Mouse (Mus musculus) gastrocnemius, postnatal 25 days (tissue): ENCODE data around the gene Usp7. TPM values are rescaled to one million over a fixed set of nuclear protein-coding genes. Genes with fewer than 3 reads are reported as not detected.

Experiments
- DNase-seq: peaks from one replicate; pipeline ENCODE4 v3.0.0; 2022
- long read RNA-seq, 2 experiments: library from polyadenylated mRNA; stranded (forward); transcript quantifications; one replicate each; pipeline ENCODE4 v2.0.0; 2021
- total RNA-seq, 2 experiments: library from RNA; stranded (reverse); gene quantifications; 1 replicate in 1 of 2; 2 replicates in 1 of 2; pipeline ENCODE4 v1.2.3; 2021

Gene Usp7
- total RNA-seq, result 10 to 100 TPM; 49.3 to 49.4 TPM
- long read RNA-seq, experiment 1, partial matches to known transcripts, result 4 of 9 reads
- long read RNA-seq, experiment 1, other reads (novel, unspliced or antisense), result 5 of 9 reads
- long read RNA-seq, experiment 2, full-length matches to known transcripts, result 6 of 14 reads
- long read RNA-seq, experiment 2, partial matches to known transcripts, result 4 of 14 reads
- long read RNA-seq, experiment 2, other reads (novel, unspliced or antisense), result 4 of 14 reads

- DNase-seq, result no peak
These were observed at the start of gene Usp7 for GRCm38 (mm10) chr16:8791949-8792557. Usp7 (minus strand) TSS chr16:8792308.

GRCm38 (mm10) chr16:8840557-8840956 lies 48.4 kb upstream of the Usp7 start:
- DNase-seq, result no peak

DNA sequence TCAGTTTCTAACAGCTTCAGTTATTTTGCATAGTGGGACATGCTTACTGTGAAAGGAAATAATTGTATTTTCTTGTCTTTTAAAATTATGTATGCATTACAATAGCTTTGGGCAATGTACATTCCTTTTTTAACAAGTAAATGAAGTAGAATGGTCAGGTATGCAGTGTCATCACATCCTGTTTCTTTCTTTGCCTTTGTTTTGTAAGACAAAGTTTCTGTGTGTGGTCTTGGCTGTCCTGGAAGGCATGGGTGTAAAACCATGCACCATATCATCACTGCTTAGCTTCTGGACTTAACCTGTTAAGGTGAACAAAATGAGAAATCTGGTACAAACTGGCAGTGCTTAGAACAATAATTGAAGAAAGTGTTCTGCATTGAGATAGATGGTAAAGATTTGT lies 46.8 kb upstream of the Usp7 start:
- no peak for DNase-seq

DNA sequence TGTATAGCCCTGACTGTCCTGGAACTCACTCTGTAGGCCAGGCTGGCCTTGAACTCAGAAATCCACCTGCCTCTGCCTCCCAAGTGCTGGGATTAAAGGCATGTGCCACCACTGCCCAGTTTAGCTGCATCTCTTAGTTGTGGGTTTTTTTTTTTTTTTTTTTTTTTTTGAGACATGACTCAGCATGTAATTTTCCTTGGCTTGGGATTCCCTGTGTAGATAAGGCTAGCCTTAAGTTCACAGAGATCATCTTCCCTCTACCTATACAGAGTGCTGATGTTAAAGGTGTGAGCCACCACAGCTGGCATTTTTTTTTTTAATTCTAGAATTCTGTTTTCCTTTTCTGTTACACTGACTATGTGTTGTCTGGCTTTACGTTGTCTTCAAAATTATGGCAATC lies 45.5 kb upstream of the Usp7 start:
- DNase-seq, result no peak

DNA sequence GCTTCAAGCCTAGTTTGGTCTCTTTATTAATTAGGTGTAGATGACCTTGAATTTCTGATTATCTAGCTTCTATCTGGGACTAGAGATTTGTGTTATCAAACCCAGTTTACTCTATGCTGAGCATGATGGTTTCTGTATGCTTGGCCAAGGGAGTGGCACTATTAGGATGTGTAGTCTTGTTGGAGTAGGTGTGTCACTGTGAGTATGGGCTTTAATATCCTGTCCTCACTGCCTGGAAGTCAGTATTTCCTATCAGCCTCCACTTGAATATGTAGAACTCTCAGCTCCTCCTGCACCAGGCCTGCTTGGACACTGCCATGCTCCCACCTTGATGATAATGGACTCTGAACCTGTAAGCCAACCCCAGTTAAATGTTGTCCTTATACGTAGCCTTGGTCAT lies 44.8 kb upstream of the Usp7 start:
- no peak for DNase-seq

- peak; percentile 23 for DNase-seq
These were observed 39.1 kb upstream of the Usp7 start for GRCm38 (mm10) chr16:8831241-8831640.

- peak; percentile 72 for DNase-seq
These were observed 38.5 kb upstream of the Usp7 start for GRCm38 (mm10) chr16:8830431-8831211.

DNA sequence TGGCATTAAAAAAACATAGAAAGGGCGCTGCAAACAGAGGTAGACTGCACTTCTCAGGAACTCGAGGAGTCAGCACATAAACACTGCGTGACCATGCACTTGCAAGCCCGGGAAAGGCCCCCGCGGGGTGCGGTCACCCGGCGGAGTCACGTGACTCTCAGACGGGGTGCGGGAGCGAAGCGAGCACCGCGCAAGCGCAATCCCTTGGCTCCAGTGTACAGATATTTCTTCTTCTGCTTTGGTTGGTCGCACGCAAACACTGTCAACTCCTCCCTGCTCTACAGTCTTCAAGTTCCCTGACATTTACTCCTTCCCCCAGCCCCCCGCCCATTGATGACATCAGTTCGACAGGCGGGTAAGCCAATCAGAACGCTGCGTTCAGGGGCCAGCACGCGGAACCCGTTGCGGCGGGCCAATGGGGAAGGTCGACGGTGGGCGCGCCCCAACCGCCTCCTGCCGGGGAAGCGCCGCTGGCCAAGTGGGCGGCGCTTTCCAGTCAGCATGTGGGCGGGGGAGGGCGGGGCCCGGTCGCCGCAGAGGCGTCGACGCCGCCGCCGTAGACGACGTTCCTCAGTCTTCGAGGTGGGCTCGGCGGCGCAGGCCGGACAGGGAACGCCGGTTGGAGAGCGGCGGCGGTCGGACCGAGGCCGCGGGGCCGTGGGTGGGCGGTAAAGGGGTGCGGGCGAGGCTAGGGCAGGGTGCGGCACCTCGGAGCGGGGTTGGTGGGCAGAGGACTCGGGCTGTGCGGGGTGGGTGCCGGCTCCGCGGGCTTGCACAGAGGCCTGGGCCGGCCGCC lies 37.7 kb upstream of the Usp7 start, which contains the start of gene 1810013L24Rik:
Gene 1810013L24Rik (plus strand): TSS at position 537 of the 796 bp plus-strand sequence.
- DNase-seq, result peak; percentile 99

- peak; percentile 86 for DNase-seq
These were observed 36.8 kb upstream of the Usp7 start for GRCm38 (mm10) chr16:8828636-8829563.

- no peak for DNase-seq
These were observed 35.3 kb upstream of the Usp7 start for GRCm38 (mm10) chr16:8827366-8827765.

GRCm38 (mm10) chr16:8823661-8824060 lies 31.6 kb upstream of the Usp7 start:
- no peak for DNase-seq

GRCm38 (mm10) chr16:8822586-8822985 lies 30.5 kb upstream of the Usp7 start:
- no peak for DNase-seq

GRCm38 (mm10) chr16:8821429-8821828 lies 29.3 kb upstream of the Usp7 start:
- DNase-seq, result peak; percentile 59

DNA sequence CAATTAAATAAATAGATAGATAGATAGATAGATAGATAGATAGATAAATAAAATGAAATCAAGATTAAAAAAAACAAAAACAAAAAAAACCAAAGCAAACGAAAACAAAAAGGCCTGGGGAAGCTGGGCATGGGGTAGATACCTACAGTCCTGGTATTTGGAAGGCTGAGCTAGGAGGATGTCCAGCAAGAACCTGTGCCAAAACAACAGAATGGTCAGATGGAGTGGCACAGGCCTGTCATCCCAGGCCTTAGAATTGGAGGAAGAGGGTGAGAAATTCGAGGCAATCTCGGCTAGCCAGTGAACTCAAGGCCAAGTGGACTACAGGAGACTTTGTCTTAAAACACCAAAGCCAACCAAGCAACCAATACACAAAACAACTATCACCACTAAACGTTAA lies 25.8 kb upstream of the Usp7 start:
- DNase-seq, result no peak

DNA sequence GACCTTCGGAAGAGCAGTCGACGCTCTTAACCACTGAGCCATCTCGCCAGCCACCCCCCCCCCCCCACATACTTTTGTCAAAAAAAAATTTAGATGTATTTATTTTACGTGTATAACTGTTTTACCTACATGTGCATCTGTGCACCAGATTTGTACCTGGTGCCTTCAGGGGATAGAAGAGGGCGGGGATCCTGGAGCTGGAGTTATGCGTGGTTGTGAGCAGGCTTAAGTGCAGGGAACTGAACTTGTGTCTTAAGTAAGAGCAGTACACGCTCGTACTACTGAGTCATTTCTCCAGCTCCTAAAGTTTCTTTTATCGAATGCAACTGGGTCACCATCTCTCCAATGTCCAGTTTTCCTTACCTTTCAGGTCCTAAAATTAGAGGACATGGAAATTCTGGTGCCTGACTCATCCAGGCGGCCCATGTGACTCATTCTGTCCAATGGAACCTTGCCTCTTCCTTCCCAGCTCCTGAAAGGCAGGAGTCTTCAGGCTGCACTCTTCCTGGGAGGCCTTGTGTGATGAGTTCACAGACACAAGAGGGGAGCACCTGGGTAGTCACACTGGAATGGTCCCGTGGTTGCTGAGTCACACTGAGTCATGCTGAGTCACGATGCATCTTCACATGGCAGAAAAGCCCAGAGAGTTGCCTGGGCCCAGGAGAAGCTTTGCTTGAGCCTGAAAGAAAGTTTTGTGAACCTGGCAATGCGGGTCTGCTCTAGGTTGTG lies 18.5 kb upstream of the Usp7 start:
- DNase-seq, result no peak

GRCm38 (mm10) chr16:8806703-8807102 lies 14.6 kb upstream of the Usp7 start:
- no peak for DNase-seq

- DNase-seq, result no peak
These were observed 3.8 kb upstream of the Usp7 start for GRCm38 (mm10) chr16:8795906-8796305.

- no peak for DNase-seq
These were observed 2.8 kb upstream of the Usp7 start for GRCm38 (mm10) chr16:8794952-8795351.

DNA sequence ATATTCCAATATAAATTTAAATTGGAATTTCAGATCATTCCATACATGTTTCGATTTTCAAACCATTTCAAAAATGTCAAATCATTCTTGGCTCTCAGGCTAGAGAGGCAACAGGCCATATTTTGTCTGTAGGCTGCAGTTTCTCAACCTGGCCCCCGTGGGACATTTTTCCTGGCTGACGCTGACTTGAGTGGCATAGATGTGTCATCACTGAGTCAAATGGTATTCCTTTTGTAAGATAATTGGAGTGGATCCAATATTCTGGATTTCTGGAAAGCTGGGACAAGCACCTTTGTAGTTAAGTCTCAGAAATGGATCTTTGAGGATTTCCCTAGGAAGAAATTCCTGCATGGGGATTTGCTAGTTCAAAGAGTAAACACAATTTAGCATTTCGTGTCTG lies 1.2 kb downstream of the Usp7 start:
- DNase-seq, result no peak

DNA sequence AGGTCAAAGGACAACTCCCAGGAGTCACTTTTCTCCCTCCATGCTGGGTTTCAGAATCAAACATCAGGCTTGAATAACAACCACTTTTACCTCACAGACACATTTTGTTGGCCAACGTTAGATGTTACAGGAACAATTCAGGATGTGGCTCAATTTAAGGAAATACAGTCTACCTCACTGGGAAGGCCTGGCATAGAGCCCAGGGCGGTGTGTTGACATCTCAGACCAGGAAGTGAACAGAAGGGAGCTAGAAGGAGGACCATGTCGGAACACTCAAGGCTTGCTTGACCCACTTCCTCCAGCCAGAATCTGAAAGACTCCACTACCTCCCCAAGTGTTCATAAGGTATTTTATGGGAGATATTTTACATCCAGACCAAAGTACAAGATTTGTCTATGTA lies 7.4 kb downstream of the Usp7 start:
- no peak for DNase-seq
